Mouse (Mus musculus) left cerebral cortex, postnatal 25 days (tissue): ENCODE results near the gene Rgs6. TPM values are rescaled to one million over a fixed set of nuclear protein-coding genes. Genes with fewer than 3 reads are reported as not detected.

Source experiments
- DNase-seq, 2 experiments: peaks; one replicate each; pipeline ENCODE4 v3.0.0; 2022; ENCODE audit warnings: low spot score in 2 of 2, mixed read lengths in 1 of 2
- intact Hi-C: fragments of 180-260 bp; cut with DNase I; formaldehyde crosslinking; loops from one replicate; pipeline ENCODE4 v1.15.1; 2025
- total RNA-seq, 2 experiments: library from RNA; stranded (reverse); gene quantifications; 2 replicates each; pipeline ENCODE4 v1.2.3; 2021

The Rgs6 gene
- total RNA-seq, 2 experiments from 2014 or later: 79.3 to 85.9 TPM

DNA sequence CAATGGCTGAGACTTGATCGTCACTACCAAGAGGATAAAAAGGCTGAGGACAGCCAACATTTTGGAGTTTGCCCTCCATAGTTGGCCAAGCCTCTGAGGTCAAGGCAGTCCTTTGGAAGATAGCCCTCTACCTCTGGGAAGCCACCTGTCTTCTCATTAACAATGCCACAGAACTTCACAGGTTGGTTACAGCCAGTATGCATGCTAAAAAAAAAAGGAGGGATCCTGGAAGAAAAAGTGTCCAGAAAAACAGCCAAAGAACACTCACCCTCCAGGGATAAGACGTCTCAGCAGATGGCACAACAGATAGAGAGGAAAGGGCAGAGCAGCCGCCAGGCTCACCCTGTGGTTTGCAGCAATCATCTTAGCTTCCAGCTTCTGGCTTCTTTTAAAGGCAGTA is 154.9 kb downstream of the Rgs6 start:
- no peak for DNase-seq
- intact Hi-C loops: no loop called here

GRCm38 (mm10) chr12:82744026-82744425 is 155.9 kb downstream of the Rgs6 start:
- no peak for DNase-seq
- intact Hi-C loops: no loop called here

DNA sequence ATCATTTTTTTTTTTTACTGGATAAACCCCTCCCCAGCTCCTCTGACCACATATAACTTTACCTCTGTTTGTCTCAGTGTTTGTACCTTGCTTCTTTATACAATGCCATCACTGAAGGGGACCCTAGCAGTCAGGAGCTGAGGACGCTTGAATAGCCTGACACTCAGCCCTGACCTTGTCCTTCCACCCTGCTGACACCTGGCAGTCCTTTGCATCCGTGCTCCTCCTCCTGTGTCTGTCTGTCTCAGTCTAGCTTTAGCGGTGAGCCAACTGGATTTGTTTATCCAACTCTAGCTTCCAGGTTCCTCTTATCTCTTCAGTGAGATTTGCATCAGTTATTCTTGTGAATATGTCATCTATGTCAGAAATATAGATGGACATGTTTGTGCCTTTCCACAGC is 156.7 kb downstream of the Rgs6 start:
- no peak for DNase-seq
- intact Hi-C loops: no loop called here

DNA sequence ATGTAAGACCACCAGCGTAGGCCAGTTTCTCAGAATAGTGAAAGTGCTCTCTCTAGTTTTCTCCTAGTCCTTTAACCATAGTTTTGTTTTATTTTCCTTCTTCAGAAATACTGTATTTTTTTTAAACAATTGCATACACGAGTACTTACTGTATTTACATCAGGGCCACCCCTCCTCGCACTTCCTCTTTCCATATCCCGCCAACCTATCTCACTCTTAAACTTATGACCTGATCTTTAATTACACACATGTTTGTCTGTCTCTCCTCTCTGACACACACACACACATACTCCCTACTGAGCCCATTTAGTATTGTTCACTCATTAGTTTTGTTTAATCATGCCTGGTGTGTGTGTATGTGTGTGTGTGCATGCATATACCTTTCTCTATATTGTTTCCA is 159.0 kb downstream of the Rgs6 start:
- DNase-seq: no peak
- intact Hi-C loops: no loop called here

DNA sequence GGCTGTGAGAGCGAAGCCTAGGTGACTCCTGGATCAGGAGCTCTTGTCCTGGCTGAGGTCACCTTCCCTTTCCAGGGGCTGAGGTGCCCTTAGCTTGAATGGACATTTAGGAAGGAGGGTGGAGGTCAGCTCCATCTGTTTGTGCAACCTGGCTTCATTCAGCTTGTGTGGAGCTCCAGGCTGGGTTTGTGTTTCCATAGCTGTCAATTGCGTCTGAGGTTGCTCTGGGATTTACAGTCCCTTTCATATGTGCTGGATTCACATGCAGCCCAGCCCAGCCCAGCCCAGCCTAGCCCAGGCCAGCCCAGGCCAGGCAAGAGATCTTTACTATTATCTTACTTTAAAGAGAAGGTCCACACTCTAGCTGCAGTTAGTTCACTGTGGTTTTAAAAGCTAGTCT is 163.8 kb downstream of the Rgs6 start:
- intact Hi-C loops: no loop called here
- no peak for DNase-seq

- intact Hi-C loops: no loop called here
- DNase-seq: no peak
Observed at GRCm38 (mm10) chr12:82754501-82754900, 166.4 kb downstream of the Rgs6 start.

GRCm38 (mm10) chr12:82756756-82757155 is 168.7 kb downstream of the Rgs6 start:
- intact Hi-C loops: loop anchor here (2.0 kb wide), 1 partner anchor 92 kb away; no protein-coding TSS in a partner anchor
- DNase-seq: peak; percentile 66 to 93

GRCm38 (mm10) chr12:82757367-82757766 is 169.3 kb downstream of the Rgs6 start:
- DNase-seq: peak in 1 of 2 experiments; percentile 59
- intact Hi-C loops: loop anchor here (2.0 kb wide), 1 partner anchor 93 kb away; no protein-coding TSS in a partner anchor

DNA sequence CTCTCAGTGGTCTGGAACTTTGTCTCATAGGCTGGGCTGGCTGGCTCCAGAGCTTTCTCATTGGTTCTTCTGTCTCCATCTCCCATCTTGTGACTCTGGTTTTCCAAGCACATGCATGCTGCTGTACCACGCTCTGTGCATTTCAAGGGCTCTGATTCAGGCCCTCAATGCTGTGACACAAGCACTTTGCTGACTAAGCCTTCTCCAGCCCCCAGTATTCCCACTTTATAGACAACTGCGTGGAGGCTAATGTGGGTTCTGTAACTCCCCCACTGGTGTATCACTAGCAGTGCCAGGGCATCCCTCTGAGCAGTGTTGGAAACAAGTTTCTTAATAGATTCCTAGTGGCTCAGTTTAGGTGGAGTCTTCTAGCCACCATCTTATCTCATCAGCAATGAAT is 174.0 kb downstream of the Rgs6 start:
- intact Hi-C loops: no loop called here
- no peak for DNase-seq

- intact Hi-C loops: no loop called here
- DNase-seq: no peak
Observed at GRCm38 (mm10) chr12:82768726-82769125, 180.6 kb downstream of the Rgs6 start.

- intact Hi-C loops: no loop called here
- no peak for DNase-seq
Observed at GRCm38 (mm10) chr12:82772215-82772614, 184.1 kb downstream of the Rgs6 start.

GRCm38 (mm10) chr12:82774576-82774975 is 186.5 kb downstream of the Rgs6 start:
- no peak for DNase-seq
- intact Hi-C loops: no loop called here

DNA sequence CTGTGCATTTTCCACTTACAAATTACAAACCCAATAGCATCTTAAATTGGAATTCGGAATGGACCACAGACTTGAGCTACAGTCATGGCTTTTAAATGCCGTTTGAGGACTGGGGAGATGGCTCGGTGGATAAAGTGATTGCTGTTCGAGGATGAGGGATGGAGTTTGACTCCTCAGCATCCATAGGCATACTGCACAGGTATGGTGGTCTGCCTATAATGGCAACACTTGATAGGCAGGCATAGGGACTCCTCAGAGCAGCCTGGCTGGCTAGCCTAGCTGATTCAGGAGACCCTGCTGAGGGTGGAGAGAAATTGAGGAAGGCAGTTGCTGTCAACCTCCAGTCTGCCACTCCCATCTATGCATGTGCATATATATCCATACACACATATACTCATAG is 188.6 kb downstream of the Rgs6 start:
- intact Hi-C loops: no loop called here
- no peak for DNase-seq

DNA sequence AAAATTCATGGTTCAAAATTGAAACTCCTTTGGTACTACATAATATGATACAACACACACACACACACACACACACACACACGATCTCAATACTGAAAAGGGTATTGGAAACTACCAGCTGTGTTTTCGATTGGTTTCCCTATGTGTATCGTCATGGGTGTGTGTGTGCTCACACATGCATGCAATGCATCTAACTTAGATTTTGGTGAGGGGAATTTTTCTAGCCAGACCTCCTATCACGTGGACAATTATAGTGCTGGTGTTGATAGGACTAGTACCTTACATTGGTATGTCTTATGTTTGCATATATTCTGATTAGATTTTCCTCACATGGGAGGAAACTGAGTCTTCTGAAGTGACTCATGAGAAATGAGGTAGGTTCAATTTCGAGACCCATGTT is 192.8 kb downstream of the Rgs6 start:
- no peak for DNase-seq
- intact Hi-C loops: no loop called here

- intact Hi-C loops: no loop called here
- no peak for DNase-seq
Observed at GRCm38 (mm10) chr12:82781414-82781813, 193.3 kb downstream of the Rgs6 start.

GRCm38 (mm10) chr12:82792122-82792521 is 204.0 kb downstream of the Rgs6 start:
- intact Hi-C loops: no loop called here
- DNase-seq: no peak

DNA sequence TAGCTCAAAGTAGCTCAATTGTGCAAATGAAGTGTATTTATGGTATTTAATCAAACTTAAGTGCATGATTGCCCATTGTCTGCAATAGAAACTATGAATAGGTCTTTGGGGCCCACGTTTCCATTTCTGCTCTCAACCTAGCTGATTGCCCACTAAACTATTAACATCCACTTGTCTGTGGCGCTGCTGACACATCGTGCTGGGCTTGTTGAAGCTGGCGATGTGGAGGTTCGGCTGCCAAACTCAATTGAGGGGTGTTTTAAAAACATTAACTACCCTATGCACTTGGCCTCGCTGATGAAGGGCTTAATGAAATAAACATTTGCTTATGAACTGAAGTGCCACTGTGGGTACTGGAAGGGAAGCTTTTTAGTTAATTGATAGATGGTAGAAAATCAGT is 211.8 kb downstream of the Rgs6 start:
- intact Hi-C loops: loop anchor here (10.0 kb wide), 1 partner anchor 135 kb away; no protein-coding TSS in a partner anchor
- DNase-seq: no peak

DNA sequence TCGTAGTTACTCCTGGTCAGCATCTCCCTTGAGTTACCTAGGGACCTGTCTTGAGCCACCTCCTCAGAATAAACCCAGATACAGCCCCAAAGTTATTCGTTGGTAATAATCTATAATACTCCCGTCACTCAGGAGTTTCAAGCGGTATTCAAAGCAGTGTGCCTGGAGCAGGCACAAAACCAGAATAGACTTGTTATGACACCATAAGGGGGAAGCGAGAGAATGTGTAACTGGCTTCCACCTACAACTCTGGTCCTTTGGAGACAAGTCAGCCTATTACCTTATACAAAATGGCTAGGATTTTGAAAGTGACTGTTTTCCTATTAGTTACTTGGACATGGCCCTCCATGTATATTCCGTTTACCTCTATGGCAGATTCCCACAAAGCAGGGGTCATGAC is 213.6 kb downstream of the Rgs6 start:
- intact Hi-C loops: loop anchor here (10.0 kb wide), 1 partner anchor 137 kb away; no protein-coding TSS in a partner anchor
- DNase-seq: peak in 1 of 2 experiments; percentile 83

DNA sequence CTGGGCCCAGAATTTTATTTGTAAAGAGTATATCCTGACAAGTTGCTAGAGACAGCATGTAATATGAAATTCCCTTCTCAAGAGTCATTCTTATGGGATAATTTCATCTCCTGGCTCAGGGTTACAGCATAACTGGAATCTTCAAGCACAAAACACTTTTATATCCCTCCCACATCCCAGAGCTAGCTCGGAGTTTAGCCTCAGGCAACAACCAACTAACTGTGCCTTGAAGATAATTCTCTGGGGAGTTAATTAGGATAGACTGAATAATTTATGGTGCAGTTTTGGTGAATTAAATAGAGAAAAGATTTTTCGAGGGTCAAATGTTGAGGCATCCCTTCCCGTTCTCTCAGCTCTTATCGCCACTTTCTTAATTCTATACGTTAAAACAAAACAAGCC is 214.6 kb downstream of the Rgs6 start:
- DNase-seq: no peak
- intact Hi-C loops: loop anchor here (10.0 kb wide), 1 partner anchor 138 kb away; no protein-coding TSS in a partner anchor

DNA sequence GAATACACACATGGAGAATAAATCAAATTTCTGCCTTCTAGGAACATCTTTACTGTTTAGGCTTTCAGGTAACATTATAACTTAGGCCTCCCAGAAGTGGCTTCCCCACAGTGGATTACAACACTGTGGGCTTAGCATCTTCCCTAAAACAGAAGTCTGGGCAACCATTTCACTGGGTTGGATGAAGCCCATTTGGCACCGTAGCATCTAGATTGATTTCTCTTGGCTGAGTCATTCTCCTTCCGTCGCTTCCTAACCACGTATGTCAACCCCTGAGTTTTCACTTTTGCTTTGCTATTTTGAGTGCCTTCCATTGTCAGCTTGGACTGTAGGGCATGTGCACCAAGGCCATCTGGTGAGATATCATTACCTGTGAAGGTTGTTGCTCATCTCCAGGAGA is 217.1 kb downstream of the Rgs6 start:
- peak in 1 of 2 experiments; percentile 69 for DNase-seq
- intact Hi-C loops: loop anchor here (5.0 to 10.0 kb wide), 2 partner anchors 92 to 140 kb away; no protein-coding TSS in a partner anchor

DNA sequence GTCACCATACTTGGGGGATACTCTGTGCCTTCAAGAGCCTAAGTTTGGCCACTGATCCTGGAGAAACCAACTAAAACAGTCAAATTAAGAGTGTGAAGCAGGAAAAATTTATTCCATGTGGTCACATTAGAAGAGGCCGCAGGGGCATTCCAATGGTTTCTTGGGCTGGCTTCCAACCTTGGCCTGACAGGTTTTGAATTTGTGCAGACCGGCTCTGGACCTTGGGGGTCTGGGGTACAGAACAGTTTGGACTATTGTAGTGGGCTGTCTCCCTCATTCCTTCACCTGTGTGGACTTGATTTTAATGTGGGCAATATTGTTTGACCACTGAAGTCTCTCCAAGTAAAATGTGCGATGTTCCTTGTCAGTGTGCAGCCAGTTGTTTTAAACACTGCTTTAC is 222.5 kb downstream of the Rgs6 start:
- intact Hi-C loops: no loop called here

DNA sequence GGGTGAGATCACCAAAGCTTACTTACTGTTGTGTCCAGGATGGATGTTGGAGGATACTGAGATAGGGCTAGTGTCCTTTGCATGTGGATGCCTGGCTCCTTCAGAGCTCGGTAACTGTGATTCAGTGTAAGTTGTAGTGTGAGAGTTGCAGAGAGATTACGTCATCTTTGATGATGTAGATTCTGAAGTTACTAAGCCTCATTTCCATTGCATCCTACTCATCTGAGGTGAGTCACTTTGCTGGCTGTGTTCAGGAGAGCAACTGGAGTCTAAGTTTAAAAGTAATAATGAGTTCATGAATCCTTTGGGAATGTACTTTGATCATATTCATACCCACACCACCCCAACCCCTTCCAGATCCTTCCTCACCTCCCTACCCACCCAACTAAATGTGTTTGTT is 227.9 kb downstream of the Rgs6 start:
- peak in 1 of 2 experiments; percentile 79 for DNase-seq
- intact Hi-C loops: no loop called here

More for the DNA sequence above, 222.5 kb downstream of the Rgs6 start:
- DNase-seq: no peak
